Mouse (Mus musculus) G1E (cell line): ENCODE results near the gene 9530077C05Rik.

Source experiments
- CTCF ChIP-seq: IDR thresholded peaks from 2 replicates; pipeline ENCODE4 v1.5.1; 2012; ENCODE audit warnings: low read depth, low read length, inconsistent platforms, mixed read lengths
- GATA1 ChIP-seq: IDR thresholded peaks from 2 replicates; pipeline ENCODE4 v1.6.1; 2012; ENCODE audit warnings: borderline replicate concordance, low read length, inconsistent platforms, mixed read lengths
- POLR2AphosphoS5 ChIP-seq: IDR thresholded peaks from 2 replicates; pipeline ENCODE4 v1.6.1; 2012; ENCODE audit warnings: low read depth, low read length, inconsistent platforms; ENCODE audit not compliant: insufficient replicate concordance

- TF ChIP-seq CTCF (no peak), GATA1 (no peak), POLR2AphosphoS5 (no peak)
Observed at GRCm38 (mm10) chr9:22468170-22468898, 57.0 kb downstream of the 9530077C05Rik start.
